Mouse (Mus musculus) ES-E14 (cell line): ENCODE results near the gene Gsto2.

Experiments
- CHD2 ChIP-seq: IDR thresholded peaks from 2 replicates; pipeline ENCODE4 v1.6.1; 2014; ENCODE audit warnings: mild to moderate bottlenecking, low read depth, low read length, inconsistent platforms
- ZNF384 ChIP-seq: IDR thresholded peaks from 2 replicates; pipeline ENCODE4 v1.6.1; 2012; ENCODE audit warnings: low read depth, low read length, inconsistent platforms

DNA sequence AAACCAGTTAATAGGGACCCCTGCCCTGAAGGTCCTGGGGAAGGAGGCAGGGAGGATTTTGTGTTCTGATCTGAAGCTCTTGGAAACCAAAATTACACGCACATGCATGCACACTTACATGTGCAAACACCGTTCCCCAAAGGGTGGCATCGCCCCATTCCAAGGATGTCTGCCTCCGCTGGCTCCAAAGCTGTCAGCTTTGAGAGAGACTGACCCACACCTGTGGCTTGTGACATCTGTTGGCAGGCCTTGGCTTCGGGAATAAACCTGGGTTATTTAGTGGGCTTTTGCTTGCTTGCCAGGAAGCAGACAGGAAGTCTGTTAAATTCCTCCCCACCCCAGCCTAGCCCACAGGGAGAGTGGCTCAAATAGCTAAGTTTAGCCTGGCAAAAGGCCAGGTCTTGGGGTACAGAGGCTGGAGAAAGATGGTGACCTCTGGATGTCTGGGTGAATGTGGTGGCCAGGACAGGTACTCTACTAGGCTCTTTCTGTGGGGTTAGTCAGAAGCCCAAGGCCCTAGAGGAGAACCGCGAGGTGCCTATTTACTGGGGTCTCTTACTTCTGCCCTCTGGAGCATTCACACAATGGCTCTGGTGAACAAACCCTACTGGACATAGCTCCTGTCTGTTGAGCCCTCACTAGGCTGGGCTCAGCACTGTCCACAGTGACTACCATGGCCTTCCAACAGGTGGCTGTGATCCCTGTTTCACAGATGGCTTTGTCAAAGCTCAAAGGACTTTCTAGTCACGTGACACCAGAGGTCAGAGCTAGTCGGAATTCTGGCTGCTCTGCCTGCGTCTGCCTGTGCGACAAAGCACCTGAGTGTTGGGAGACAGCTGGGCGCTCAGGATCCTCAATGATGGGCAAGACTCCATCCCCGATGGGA is 37.2 kb downstream of the Gsto2 start:
- TF ChIP-seq CHD2 (no peak), ZNF384 (no peak)
